Mouse (Mus musculus) heart, adult 11 months (tissue): ENCODE results near the gene Mettl26.

Experiments
- DNase-seq: peaks from one replicate; pipeline ENCODE4 v3.0.0; 2022

Mettl26 gene

DNA sequence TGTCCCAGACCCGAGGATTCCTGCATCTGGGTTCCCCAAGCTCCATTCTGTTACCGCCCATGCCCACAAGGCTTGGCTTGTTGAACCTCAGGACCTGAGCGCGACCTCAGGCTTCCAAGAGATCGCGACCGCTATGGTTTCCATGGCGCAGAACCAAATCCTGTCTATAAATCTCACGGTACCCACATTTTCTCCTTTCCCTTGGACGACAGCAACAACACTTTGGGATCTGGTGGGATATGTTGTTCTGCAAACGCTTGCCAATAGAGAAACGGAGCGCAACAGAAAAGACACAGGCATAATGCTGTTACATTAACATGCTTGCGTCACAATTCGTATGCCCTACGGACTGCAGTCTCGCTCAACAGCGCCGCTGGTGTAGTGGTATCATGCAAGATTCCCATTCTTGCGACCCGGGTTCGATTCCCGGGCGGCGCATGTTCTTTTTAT is at the start of gene Mettl26:
Mettl26 (plus strand) TSS at position 354 of the 450 bp plus-strand sequence.
- DNase-seq = peak; percentile 98

DNA sequence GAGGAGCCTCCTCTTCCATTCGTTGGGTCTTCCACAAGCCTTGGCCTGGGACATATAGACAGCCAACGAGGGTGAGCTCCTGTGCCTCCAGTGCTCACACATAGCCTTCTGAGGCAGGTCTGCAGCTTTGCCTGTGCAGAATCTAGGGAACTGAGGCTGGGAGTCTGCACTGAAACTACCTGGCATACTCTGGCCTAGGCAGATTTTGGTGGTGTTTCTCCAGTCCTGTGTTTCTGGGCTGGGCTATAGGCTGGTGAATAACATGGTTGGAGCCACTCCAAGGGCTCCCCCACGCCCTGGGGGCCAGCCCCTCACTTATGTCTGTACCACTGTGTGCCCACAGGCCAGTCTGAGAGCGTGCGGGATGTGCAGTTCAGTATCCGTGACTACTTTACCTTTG is 49.6 kb upstream of the Mettl26 start:
- DNase-seq = peak; percentile 91

DNA sequence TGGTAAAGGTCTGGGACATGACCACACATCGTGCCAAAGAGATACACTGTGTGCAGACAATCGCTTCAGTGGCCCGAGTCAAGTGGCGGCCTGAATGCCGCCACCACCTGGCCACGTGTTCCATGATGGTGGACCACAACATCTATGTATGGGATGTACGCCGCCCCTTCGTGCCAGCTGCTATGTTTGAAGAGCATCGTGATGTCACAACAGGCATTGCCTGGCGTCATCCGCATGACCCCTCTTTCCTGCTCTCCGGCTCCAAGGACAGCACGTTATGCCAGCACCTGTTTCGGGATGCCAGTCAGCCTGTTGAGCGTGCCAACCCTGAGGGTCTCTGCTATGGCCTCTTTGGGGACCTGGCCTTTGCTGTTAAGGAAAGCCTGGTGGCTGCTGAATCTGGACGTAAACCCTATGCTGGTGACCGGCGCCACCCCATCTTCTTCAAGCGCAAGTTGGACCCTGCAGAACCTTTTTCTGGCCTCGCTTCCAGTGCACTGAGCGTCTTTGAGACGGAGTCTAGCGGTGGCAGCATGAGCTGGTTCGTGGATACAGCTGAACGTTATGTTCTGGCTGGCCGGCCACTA is 48.8 kb upstream of the Mettl26 start:
- peak; percentile 92 for DNase-seq

DNA sequence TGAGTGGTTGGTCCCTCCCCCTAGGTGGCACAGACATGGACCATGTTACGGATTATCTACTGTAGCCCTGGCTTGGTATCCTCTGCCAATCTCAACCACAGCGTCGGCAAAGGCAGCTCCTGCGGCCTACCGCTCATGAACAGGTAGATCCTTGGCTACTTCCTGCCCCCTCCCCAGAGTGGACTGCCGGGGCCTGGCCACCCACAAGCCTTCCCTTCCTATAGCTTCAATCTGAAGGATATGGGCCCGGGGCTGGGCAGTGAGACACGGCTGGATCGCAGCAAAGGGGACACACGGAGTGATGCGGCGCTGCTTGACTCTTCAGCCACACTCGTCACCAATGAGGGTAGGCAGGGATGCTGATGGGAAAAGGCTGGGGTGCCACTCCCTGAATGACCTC is 47.9 kb upstream of the Mettl26 start:
- peak; percentile 91 for DNase-seq

DNA sequence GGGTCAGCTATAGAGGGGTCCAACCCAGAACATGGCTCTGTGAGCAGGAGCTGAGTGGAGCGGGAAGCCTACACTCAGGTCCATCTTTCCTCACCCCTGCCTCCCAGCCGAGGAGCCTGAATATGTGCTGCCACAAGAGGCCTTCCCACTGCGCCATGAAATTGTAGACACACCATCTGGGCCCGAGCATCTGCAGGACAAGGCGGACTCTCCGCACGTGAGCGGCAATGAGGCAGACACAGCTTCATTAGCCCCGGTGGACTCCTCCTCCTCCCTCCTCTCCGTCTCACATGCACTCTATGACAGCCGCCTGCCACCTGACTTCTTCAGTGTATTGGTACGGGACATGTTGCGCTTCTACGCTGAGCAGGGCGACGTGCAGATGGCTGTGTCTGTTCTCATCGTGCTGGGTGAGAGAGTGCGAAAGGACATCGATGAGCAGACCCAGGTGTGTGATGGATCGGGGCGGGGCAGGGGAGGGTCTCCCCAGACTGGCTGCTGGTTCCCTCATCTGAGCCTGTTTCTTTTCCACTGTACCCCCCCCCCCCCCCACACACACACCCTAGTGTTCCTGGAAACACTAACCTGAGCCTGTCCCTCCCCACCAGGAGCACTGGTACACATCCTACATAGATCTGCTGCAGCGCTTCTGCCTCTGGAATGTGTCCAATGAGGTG is 47.2 kb upstream of the Mettl26 start:
- DNase-seq = peak; percentile 95

DNA sequence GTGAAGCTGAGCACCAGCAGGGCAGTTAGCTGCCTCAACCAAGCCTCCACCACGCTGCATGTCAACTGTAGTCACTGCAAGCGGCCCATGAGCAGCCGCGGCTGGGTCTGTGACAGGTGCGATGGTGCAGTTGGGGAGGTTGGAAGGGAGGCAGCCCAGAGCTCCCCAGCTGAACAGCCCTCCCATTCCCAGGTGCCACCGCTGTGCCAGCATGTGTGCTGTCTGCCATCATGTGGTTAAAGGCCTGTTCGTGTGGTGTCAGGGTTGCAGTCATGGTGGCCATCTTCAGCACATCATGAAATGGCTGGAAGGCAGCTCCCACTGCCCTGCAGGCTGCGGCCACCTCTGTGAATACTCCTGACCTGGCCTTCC is 46.7 kb upstream of the Mettl26 start:
- DNase-seq = no peak

DNA sequence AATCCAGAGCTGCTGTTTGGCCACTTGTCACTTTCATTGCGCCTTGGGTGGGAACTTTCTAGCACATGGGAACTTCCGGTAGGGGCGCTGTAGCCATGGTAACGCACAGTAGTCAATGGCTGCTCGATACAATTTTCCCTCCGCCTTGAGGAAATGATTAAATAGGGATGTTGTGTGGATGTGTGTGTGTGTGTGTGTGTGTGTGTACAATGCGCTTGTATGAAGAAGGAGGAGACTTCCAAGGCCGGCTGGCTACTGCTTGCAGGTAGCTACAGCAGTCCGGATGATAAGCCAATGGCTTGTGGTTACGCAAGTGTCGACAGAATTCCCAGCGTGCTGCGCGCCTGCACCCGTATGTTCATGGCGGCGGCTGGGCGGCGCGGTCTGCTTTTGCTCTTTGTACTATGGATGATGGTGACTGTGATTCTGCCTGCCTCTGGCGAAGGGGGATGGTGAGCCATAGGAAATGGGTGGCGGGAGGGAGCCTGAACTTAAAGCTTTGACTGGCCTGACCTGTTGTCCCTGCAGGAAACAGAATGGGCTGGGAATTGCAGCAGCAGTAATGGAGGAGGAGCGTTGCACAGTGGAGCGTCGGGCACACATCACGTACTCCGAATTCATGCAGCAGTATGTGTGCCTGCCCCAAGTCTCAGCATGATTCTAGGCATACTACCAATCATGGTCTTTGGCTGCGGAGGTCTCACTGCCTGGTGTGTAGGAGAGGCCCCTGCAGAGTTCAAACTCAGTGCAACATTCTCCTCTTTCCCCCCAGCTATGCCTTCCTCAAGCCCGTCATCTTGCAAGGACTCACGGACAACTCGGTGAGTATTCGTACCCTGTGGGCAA is 45.9 kb upstream of the Mettl26 start, which contains the start of gene Jmjd8:
Jmjd8 (plus strand) TSS at position 156 of the 846 bp plus-strand sequence.
- DNase-seq = peak; percentile 98

DNA sequence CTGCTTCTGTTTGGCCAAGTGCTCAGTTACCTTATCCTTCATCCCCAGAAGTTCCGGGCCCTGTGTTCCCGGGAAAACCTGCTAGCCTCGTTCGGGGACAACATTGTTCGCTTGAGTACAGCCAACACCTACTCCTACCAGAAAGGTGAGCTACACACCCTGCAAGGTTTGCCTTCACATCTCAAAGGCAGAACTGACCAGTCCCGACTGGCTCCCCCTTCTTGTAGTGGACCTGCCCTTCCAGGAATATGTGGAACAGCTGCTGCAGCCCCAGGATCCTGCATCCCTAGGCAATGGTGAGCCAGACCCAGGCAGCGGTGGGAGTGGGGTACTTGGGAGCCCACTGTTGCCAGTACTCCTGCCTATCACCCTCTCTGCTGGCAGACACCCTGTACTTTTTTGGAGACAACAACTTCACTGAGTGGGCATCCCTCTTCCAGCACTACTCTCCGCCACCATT is 45.3 kb upstream of the Mettl26 start:
- DNase-seq = peak; percentile 94

DNA sequence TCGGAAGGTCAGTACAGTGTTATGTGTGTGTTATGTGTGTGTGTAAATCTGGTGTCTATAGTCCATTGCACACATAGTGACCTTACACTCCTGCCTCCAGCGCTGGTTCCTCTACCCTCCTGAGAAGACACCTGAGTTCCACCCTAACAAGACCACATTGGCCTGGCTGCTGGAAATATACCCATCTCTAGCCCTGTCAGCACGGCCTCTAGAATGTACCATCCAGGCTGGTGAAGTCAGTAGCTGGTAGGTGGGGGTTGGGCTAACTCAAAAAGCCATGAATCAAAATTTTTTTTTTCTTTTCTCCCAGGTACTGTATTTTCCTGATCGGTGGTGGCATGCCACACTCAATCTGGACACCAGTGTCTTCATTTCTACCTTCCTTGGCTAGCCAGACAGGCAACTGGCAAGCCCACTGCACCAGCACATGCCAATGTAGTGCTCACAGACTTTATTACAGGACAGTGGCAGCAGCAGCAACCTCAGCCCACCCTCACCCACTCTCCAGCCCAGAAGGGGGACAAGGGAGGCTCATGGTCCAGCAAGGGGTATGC is 44.6 kb upstream of the Mettl26 start:
- DNase-seq = peak; percentile 92

DNA sequence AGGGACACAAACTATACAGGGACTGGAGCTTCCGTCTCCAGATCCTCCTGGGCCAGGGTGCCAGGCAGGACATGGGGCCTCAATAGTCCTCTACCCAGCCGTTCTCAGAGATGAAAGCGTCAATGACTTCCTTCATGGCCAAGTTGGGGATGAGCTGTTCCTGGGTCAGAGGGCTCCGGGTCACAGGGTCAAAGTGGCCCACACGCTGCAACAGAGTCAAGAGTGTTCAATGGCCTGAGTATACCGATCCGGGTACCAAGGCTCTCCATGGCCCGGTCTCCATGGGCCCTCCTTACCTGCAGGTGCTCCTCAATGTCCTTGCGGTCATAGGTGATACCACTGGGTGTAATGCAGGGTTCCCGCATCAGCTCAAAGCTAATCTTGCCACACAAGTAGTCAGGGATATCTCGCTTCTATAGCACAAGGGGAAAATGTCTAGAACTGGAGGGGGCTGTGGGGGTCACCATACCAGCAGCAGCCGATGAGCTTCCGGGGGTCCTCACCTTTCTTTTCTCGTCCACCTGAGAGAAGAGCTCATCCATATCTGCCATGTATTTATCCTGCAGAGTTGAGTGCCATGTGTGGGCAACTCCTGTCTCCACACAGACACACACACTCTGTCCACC is 44.0 kb upstream of the Mettl26 start:
- peak; percentile 95 for DNase-seq

DNA sequence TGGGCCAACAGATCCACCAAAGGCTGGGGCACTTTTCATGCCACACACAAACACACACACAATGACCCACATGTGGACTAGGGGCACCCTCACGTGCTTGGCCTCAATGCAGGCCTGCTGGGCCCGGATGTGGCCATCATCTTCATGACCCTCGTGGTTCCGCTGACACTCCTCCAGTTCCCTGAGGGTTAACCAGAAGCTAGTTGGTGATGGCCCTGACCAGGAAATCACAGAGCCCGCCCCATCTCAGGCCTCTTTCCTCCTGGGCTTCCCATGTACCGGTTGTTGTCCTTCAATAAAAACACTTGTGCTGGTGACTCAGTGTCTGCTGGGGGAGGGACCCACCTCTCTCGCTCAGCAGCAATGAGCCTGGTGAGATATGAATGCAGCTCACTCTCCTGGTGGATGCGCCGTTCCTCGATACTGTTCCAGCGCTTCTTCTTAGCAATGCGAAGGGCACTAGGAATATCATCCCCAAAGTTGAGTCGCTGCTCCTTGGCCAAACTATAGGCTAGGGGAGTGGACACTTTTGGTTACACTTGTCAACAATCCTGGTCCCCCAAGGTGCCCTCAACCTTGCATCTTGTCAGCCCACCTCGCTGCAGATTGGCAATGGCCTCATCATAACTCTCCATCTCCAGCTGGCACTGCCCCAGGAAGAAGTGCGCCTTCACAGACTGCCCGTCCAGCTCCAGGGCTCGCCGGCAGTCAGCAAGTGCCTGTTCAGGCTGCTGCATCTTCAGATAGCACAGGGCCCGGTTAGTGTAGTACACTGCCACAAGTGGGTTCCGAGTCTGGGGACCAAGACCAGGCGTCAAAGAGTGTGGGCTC is 43.2 kb upstream of the Mettl26 start:
- peak; percentile 96 for DNase-seq

DNA sequence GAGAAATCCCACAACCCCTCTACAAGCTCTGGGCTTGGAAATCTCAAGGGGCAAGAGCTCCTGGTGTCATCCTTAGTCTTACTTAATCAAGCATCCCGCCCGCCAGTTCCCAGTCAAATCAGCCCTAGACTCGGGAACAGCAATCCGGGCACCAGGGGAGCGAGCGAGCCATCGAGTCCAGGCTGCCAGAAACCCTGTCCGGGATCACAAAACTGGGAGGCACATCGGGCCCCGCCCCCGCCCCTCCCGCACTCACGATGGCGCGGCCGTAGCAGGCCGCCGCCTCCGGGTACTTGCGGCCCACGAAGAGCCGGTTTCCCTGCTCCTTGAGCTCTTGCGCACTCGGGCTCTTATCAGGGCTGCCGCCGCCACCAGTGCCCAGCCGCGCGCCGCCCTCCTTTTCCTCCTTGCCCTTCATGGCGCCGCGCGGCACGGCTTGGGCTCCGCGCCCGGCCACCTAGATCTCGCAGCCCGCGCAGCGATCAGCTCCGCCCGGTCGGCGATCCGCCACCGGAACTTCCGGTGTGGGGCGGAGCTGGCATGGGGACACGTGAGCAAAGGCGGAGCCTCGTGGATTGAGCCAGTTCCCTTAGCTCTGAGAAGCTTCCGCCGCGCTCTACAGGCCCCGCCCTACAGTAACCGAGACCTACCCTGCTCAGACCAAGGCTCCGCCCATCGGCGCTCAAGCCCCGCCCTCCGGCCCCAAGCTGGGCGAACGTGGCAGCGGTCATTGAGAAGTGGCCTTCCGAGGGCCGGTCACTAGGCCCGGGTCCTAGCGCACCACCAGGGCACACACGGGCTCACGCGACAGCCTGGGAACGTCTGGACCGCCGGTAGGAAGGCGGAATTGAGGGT is 42.2 kb upstream of the Mettl26 start:
- peak; percentile 100 for DNase-seq

DNA sequence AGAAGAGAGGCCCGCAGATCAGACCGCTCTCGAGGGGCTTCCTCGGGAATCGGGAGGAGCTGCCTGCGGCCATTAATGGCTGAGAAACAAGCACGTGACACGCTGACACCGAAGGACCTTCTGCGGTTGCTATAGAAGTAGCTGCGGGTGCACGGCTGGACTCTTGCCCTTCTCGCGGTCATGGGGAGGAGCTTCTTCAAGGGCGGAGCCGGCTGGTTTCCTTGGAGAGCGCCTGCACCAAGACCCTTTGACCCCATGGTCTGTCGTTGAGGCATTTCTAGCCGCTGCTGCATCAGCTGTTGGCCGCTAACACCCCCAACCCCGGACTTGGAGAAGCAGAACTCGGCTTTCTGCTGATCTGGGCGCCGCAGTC is 41.6 kb upstream of the Mettl26 start, which contains the start of gene Stub1:
Stub1 (minus strand) TSS at position 114 of the 373 bp plus-strand sequence.
- peak; percentile 99 for DNase-seq

DNA sequence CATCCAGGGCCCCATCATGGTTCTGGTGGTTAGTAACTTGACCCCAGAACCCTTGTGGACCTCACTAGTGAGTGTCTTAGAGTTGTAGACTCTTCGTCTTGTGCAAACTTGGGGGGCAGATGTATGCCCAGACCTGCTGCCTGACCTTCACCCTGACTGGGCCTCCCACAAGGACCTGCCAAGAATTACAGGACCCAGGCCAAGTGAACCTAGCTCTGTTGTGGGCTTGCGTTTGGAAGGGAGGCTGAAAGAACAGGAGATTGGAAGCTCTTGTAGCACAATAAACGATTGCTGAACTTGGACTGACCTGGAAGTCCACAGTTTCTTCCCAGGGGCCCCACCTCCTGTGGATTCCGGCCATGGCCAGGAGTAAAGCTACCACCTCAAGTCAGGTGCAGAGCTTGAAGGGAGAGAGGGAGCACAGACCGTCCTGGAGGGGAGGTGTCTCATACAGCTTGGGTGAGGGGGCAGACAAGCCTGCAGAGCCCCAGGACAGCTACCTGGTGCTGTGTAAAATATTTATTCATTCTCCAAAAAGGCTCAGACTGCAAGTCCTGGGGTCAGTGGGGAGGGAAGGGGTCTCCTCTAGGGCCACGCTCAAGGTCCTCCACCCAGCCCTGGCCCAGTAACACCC is 40.8 kb upstream of the Mettl26 start:
- DNase-seq = peak; percentile 96

DNA sequence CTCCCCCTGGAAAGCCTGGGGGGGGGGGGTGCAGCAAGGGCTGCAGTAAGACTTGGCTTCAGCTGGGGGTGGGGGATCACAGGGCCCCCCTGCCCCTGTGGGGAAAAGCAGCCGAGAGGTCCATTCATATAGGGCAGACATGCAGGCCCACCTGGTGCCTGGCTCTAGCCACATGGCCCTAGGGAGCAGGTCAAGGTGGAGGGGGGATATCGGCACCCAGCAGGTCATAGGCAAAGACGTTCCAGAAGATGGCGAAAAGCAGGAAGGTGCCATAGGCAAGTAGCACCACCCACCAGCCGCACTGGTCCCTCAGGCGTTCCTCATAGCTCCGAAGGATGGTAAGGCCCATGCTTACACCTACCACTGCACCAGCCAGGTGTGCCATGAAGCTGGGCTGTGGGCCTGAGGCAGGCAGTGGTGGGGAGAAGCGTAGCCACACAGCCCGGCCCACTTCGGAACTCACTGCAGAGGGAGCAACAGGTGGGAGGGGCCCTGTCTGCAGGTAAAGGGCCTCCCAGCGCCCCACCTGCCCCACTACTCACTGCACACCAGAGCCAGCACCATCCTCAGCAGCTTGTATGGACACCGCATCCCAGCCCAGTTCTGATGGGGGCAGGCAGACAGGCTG is 40.2 kb upstream of the Mettl26 start:
- DNase-seq = peak; percentile 97

DNA sequence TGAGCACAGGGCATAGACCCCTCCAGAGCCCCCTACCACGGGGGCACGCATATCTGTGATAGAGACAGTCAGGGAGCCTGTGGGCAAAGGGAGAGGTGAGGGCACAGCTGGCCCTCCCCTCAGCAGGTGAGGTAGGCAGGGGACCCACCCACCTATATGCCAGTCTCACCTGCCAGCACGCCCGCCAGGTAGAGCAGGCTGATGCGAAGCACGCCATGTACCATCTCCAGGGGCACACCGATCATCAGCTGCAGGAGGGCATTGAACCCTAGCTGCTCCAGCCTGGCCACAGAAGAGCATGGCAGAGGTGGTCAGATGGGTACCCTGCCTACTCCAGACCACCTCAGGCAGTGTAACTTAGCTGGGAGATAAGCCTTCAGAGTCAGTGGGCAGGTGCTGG is 39.6 kb upstream of the Mettl26 start:
- DNase-seq = peak; percentile 96

DNA sequence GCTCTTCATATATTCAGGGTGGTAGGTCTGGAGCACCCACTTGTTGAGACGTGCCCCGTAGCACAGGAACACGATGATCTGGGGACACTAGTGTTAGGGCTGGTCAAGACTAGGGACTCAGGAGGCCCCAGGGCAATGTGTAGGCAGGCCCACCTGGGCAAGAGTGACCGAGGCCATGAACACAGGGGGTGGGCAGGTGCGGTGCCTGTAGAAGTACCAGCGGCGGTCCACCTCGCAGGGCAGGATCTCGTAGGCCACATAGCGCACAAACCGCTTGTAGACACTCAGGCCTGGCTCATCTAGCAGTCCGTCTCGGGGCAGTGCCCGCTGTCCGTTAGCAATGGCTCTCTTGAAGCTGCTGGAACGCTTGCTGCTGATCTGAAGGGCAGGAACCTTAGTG is 39.1 kb upstream of the Mettl26 start:
- DNase-seq = peak; percentile 96

DNA sequence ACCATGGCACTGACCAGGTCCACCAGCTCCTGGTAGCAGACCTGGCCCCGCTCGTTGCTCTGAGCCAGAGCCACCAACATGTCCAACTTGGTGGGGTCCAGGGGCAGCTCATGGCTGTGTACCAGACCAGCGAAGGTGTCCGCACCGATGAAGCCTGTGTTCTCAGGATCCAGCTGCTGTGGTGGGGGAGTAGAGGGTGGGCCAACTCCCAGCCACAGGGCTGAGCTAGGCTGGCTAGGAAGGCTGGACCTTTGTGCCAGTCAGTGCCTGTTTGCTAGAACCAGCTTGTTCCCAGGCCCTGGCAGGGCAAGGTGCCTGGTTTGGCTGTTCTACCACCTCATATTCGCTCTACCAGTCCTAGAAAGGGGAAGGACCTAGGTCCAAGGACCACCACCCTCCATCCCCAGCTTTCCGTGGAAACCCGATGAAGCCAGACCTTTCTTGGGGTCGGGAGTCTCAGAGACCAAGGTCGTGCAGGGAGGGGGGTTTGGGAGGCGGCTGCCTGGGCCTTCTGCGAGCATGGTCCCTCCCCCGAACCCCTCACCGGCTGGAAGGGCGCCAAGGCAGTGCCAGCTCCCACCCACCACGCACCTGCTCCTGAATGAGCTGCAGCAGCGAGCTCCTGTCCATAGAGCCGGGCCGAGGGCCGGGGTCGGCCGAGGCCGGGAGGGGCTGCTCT is 38.3 kb upstream of the Mettl26 start:
- DNase-seq = peak; percentile 95

DNA sequence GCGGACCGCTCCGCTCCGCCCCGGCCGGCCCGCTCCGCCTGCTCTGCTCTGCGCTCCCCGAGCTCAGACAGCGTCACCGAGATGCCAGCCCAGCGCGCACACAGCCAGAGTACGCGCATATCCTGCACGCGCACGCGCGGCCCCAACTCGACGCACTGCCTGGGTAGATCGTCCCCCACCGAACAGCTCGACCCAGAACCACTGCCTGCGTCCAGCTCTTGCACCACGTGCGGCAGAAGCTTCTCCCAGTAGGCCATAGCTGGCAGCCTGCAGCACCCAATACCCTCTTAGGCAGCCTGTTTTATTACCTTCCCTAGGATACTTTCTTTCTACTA is 37.8 kb upstream of the Mettl26 start, which contains the start of gene Rhbdl1:
Rhbdl1 (minus strand) TSS at position 220 of the 335 bp plus-strand sequence.
- DNase-seq = peak; percentile 98
